Mouse (Mus musculus) fibroblast of lung, adult 2 months (primary cell): ENCODE measurements at regions not wholly inside any gene's neighbourhood (a gene's known extent, or its start where the extent isn't known, plus 50 kb on each side); places are given as distances from the start of the nearest gene placed in this dataset.

Experiments used
- DNase-seq: peaks from one replicate; pipeline ENCODE4 v3.0.0-alpha.2; 2011; ENCODE audit warnings: low read depth

DNA sequence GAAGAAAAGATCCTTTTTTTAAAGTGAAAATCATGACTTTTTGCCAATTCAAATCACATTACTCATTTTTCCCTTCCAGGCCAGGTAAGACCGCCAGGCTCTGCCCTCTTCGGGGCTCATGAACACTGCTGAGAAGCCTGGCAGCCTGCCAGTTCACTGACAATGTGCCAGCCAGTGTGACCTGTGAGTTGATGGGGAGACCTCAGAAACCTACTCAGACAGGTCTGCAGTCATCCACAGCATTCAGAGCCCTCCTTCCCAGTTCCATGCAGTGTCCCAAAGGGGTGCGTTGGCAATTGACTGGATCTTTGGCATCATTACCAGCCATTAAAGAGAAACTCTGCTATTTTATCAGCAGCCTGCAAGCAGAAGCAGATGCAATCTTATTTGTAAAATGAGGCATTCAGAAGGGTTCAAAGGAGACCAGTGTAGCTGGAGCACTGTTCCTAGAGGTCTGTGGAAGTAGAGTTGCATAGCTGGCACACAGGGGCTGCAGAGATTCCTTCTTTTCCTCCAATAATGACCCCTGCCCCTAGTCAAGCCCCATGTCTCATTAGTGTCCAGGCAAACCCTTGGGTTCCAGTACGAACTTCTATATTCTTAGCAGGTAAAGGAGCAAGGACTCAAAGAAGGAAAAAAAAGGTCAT is 384.4 kb downstream of the Rapgef2 start:
- no peak for DNase-seq

DNA sequence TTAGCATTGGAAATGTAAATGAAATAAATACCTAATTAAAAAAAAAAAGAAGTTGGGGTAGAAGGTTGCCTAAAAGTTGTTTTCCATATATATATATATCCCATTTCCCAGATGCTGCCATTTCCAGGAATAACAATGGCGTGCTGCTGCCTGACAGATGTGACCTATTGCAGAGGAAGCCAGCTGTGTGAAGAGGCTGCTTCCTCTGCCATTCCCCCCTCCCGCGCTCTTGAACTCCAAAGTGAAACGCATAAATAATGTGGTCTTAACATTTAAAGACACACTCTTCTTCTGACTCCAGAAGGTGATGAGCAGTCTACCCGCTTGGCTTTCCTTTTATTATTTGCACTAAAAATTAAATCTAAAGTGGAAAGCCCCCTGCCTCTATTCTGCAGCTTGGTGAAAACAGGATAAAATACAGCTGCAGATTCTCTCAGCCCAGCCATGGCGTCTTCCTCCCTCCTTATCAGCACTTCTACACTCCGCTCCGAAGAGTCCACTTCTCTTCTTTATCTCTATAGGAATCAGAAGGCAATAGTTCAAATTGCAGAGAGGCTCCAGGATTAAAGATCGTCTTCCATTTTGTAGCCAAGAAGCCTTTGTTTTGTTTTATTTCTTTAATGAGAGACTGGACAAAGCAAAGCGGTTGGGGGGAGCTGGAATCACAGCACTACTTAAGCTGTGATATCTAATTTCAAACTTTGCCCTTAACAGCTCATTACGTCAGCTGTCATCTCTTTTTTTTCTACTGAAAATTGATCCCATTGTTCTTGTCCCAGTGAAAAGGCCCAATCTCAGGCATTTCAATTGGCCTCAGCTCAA is 385.1 kb downstream of the Rapgef2 start:
- DNase-seq = no peak

DNA sequence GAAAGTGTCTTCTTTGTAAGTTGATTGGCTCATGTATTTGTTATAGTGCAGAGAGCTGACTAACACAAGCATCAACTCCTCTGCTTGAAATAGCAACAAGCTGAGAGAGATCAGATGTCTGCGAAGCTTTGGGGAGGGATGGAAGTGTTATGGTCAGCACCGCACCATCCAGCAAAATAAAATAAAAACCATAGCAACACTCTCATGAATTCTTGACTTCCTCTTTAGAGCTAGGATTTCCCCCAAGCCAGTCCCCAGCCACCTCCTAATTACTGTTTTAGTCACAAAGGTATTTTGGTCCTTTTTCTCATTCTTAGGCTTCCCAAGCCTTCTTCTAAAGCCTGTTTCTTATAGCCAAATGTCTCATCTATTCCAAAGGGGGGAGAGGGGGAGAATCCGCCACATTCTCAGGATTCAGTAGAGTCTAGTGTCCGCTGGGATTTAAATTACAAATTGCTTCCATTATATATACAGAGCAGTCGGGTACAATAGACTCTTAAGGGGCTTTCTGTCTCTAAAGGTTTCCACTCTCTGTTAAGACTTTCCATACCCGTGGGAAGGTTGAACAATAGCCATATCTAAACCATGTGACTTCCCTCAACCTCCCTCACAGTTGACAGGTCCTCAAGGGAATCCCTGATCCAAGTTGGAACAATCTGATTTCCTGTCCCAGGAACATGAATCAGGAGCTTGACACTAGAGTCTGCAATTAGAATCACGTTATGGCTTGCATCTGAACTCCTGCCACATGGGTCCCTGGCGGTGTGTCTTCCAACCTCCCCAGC is 386.7 kb downstream of the Rapgef2 start:
- no peak for DNase-seq

- DNase-seq = no peak
Observed at GRCm38 (mm10) chr3:78889326-78889725, 397.0 kb downstream of the Rapgef2 start.

DNA sequence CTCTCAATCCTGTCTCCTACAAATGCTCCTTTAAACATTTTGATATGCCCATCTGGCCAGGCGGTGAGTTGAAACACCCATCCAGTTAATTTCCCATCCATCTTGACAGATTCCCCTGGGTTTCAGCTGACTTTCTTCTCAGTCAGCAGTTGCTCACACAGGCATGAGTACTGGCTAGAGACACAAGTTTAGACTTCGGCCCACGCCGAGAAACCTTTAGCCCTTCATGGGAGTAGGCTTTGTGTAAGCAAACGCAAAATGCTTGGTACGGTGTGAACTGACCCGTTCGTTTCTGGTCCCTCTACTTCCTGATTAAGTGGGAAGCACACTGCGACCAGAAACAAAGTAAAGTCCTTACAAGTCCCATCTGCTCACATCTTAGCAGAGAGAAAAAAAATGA is 401.6 kb downstream of the Rapgef2 start:
- DNase-seq = no peak

- DNase-seq = no peak
Observed at GRCm38 (mm10) chr3:78884029-78884428, 402.3 kb downstream of the Rapgef2 start.

DNA sequence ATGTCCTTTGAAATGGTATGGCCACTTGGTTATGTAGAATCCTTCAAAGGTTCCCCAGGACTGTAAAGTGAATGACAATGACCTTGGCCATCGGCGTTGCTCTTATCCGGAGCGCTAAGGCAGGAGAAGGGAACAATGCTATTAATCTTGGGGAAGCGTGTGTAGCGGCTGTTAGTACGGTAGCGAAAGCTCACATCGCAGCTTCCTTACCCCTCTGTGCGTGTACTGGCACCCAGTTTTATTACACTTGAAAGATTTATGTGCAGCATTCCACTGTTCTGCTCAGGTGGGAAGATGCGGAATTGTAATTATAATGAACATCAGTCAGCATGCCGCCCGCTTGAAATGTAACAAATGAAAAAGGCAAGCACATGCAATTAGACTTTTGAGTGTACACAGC is 406.2 kb downstream of the Rapgef2 start:
- DNase-seq = no peak

GRCm38 (mm10) chr3:78877323-78877722 is 409.0 kb downstream of the Rapgef2 start:
- no peak for DNase-seq

- DNase-seq = no peak
Observed at GRCm38 (mm10) chr3:78866896-78867295, 419.4 kb downstream of the Rapgef2 start.

- no peak for DNase-seq
Observed at GRCm38 (mm10) chr3:78866083-78866726, 420.1 kb downstream of the Rapgef2 start.

DNA sequence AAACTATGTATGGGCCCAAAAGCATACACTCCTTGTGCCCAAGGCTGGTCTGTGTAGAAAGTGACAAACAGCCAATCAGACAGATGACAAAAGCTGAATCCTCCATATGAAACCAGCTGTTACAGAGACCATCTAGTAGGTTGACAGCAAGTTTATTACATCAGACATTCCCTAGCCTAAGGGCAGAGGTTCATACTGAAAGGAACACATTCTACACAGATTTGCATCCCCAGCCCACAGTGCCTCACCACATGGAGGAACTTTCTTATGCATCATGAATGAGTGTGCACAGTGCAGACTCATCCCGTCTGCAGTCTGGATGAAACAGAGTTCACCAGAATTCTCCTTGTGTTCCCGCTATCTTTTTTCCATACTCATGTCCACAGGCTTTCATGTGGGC is 423.3 kb downstream of the Rapgef2 start:
- DNase-seq = no peak

DNA sequence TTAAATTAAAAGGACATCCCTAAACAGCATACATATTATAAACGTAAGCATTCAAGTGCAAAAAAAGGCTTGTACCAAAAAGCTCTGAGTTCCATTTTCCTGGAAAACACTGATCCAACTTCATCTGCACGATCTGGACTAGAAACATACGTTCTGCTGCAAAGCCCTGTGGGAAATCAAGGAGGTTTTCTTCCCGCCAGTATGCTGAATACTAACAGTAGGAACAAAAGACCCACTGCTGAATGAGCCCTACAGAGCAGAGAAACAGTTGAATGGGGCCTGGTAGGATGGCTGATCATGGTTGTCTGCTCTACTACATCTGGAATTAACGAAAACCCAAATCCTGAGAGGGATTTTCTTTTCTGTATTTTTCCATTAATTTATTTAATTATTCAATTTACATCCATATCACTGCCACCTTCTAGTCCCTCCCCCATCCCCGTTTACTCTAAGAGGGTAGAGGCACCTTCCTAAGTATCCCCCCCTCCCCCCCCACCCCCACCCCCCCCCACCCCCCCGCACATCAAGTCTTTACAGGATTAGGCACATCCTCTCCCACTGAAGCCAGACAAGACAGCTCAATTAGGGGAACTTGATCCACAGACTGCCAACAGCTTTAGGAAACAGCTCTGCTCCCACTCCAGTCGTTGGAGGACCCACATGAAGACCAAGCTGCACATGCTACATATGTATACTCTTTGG is 439.5 kb downstream of the Rapgef2 start:
- DNase-seq = no peak

DNA sequence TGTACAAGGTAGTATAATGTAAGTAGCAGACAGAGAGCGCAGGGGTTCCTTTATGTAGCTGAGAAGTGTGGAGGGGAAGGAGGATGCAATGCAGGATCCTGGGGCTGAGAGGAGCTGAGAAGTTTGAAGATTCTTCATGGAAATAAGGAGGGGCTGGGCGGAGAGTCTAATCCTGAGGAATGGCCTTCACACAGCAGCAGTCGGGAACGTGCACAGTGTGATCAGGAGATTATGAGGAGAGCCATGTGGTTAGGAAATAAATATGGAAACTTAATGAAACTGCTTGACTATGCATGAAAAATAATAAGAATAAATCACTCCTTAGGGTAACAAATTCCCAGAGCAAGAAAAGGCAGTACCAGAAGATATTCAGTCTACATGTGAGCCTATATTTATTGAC is 445.1 kb downstream of the Rapgef2 start:
- no peak for DNase-seq

DNA sequence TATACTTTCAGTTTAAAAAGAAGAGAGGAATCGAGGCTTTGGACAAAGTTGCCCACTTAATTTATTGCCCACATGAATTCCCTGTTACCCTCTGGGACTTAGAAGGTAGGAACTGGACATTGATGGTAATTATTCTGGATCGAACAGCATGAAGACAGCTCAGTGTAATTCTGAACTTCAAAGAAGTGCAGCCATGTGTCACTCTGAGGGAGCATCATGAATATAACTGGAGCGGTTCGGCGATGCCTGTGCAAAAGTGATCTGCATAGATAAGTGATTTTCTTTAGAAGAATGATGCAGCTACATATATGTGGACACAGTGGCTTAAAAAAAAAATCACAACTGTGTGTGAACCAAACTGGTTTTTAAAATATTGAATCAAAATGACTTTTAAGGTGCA is 449.5 kb downstream of the Rapgef2 start:
- DNase-seq = no peak

- DNase-seq = no peak
Observed at GRCm38 (mm10) chr3:78825505-78825904, 460.8 kb downstream of the Rapgef2 start.

DNA sequence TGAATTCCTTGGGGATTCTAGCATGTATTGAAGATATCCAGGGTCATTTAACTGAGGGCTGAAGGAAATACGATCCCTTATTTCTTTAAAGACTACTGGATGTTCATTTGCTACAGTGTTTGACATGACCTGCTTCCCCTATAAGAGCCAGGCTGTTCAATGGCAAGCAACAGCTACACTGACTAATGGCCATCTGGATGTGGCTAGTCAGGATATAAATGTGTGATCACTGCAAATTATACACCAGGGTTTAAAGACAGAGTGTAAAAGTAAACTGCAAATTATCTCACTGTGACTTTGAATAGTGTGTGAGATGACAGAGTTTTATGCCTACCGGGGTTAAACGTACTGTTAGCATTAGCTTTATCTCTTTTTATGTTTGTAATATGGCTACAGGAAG is 473.9 kb downstream of the Rapgef2 start:
- DNase-seq = no peak

DNA sequence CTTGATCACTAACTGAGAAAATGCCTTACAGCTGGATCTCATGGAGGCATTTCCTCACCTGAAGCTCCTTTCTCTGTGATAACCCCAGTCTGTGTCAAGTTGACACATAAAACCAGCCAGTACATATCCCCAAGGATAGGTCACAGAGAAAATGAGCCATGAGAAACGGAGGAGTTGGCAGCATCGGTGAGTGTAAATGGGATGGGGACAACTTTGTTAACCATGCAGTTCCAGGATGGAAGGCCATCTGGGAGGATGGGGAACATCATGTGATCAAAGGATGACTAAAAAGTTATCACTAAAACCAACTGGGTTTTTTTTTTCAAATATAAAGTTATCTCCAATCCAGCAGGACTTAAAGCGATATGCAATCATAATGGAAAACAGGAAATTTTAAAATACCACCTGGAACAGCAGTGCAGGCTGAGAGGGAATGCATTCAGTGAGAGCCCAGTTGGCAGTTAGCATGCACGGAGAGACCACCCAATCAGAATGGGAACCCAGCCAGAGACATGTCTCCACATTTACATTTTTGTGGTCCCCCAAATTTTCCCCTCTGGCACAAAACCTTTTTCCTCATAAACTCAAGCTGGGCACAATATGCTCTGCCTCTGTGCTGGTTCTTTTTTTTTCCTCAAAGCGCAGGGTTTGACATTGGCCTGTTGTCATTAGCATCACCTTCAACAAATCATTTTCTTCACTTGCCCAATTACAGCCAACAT is 475.7 kb downstream of the Rapgef2 start:
- DNase-seq = no peak

DNA sequence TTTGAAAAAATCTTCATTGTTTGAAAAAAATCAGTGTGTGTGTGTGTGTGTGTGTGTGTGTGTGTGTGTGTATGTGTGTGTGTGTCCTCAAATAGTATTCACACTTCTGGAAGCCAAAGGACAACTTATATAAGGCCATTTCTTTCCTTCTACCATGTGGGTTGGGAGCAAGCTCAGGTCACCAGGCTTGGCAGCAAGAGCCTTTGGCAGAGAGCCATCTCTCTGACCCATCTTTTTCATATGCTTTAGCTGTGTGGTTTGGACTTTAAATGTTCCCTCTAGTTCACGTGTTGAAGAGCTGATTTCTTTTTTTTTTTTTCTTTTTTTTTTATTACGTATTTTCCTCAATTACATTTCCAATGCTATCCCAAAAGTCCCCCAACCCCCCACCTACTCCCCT is 483.1 kb downstream of the Rapgef2 start:
- DNase-seq = no peak

DNA sequence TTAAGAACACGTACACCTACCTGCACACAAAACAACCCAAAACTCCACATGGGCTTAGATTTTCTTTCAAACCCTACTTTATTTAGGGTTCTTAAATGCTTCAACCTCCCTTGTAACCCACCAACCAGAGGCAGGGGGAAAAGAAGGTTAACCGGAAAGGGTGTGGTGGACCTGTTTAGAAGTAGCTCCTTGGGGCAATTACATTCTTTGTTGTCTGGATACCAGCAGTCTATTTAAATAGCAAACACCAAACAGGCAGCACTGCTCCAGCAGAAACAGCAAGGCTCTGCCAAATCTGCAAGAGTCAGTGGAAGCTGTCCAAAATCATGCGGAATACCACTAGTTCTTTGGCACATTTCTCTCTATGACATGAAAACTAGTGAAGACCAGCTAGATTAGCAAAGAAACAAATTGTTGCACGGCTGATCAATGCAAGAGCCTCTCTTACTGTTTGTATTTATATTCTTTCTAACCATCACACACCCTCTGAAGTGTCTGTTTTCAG is 490.3 kb downstream of the Rapgef2 start:
- DNase-seq = no peak

GRCm38 (mm10) chr3:78792440-78793057 is 493.8 kb downstream of the Rapgef2 start:
- no peak for DNase-seq
